Mouse (Mus musculus): ENCODE results near the gene Fcho1. TPM values are rescaled to one million over a fixed set of nuclear protein-coding genes. Genes with fewer than 3 reads are reported as not detected.
"Not testable (repeated sequence)": the region's sequence is repeated elsewhere in the genome, so short reads cannot be mapped to it uniquely, and the experiment has no call there.

Fcho1 gene
- total RNA-seq (2014; fragmentation: Nextera tagmentation) (2.2 and 27.3 TPM in 2 replicates), total RNA-seq (2017) (7.6 and 7.7 TPM in 2 replicates), polyA plus RNA-seq (2012) (14.0 and 16.2 TPM in 2 replicates)

DNA sequence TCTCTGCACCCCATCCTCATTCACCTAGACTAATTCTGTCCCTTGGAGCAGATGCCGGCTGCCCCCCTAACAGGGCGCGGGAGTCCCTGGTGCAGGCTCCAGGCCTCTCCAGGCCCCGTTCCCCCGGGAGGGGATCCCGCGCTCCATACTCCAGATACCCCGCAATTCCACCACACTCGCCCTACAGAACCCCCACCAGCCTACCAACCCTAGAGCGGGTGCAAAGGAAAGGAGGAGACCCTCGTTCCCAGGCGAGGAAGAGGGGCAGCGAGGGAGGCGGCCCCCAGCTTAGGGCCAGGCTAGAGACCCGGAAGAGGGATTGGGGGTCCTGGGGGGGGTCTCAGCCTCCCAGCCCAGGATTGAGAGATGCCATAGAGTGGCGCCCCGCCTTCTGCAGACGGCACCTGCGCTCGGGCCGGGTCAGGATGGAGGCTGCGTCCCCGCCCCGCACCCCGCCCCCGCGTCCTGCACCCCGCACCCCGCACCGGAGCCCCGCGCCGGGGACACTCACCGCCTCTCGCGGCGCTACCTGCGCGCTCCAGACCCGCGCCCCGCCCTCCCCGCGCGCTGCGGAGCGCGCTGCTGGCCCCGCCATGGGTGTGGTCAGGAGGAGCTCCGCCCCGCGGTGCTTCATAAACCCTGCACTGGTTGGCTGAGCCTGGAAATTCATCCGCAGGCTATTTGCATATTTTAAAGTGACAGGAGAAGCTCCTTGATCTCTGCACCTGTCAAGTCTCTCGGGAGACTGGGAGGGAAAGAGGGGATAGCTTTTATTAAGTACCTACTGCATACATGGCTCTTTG, at the start of gene Fcho1:
Gene Fcho1 (minus strand): TSS at position 595 of the 803 bp plus-strand sequence.
- peaks cover 2% of the 10 kb centered on the region; the same call in 1 of the 2 replicates for H3K4me1 ChIP-seq (ENCODE audit: insufficient read depth, low read depth, low read length)
- ATAC-seq (ENCODE audit: extremely low read depth, insufficient number of reproducible peaks, low FRiP score, poor library complexity, severe bottlenecking) (no peak), DNase-seq (ENCODE audit: low spot score) (no peak)
- TF ChIP-seq TAL1 (conservative IDR thresholded peaks at IDR 0.05; ENCODE audit: low read depth, low read length) (no peak), GATA2 (IDR thresholded peaks at IDR 0.05; ENCODE audit: borderline replicate concordance, low read depth, low read length) (no peak), POLR2AphosphoS5 (IDR thresholded peaks at IDR 0.05; ENCODE audit: insufficient replicate concordance, low read depth, low read length) (no peak), GATA1 (IDR thresholded peaks at IDR 0.05; ENCODE audit: borderline replicate concordance, low read length) (no peak), CTCF (IDR thresholded peaks at IDR 0.05; ENCODE audit: low read depth, low read length) (no peak)
- peaks cover 18% of the 10 kb centered on the region for H3K27me3 ChIP-seq (ENCODE audit: insufficient read depth, low read length)
- peaks cover 14% of the 10 kb centered on the region for H3K36me3 ChIP-seq (replicated peaks)
- H3K4me3 ChIP-seq (ENCODE audit: low read depth, low read length), result no peak within 1 kb of the TSS
- H3K9me3 ChIP-seq (replicated peaks), result no peaks in the 10 kb centered on the region

DNA sequence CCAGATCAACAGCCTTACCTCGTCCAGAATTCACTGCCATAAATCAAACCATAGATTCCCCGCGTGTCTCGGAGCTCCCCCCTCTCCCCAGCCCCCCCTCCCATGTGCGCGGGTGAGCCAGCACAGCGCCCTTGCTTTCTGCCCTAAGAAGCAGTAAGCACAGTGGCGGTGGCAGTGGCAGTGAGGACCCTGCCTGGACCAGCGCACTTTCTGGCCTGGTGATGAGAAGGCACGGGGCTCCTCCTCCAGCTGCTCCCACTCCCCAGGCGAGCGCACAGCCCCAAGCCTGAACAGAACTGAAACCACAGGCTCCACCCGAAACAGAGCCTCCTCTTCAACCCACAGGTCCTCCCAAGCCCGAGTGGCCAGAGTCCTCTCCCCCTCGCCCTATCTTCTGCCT, 45.8 kb upstream of the Fcho1 start:
- TF ChIP-seq CTCF (IDR thresholded peaks at IDR 0.05; ENCODE audit: low read depth, low read length), result no peak
- TF ChIP-seq GATA2 (IDR thresholded peaks at IDR 0.05; ENCODE audit: borderline replicate concordance, low read depth, low read length), result no peak
- TF ChIP-seq POLR2AphosphoS5 (IDR thresholded peaks at IDR 0.05; ENCODE audit: insufficient replicate concordance, low read depth, low read length), result no peak
- no peak for TF ChIP-seq TAL1 (conservative IDR thresholded peaks at IDR 0.05; ENCODE audit: low read depth, low read length)
- TF ChIP-seq GATA1 (IDR thresholded peaks at IDR 0.05; ENCODE audit: borderline replicate concordance, low read length), result no peak
- no peak for ATAC-seq (ENCODE audit: extremely low read depth, insufficient number of reproducible peaks, low FRiP score, poor library complexity, severe bottlenecking)
- no peaks in the 10 kb centered on the region for H3K27me3 ChIP-seq (ENCODE audit: insufficient read depth, low read length)
- H3K36me3 ChIP-seq (replicated peaks), result no peaks in the 10 kb centered on the region
- H3K4me1 ChIP-seq (ENCODE audit: insufficient read depth, low read depth, low read length), result no peaks in the 10 kb centered on the region
- H3K9me3 ChIP-seq (replicated peaks), result peaks cover 12% of the 10 kb centered on the region
- H3K4me3 ChIP-seq (ENCODE audit: low read depth, low read length), result no peak overlapping the region; the same call in 1 of the 2 replicates
- DNase-seq (ENCODE audit: low spot score), result no peak

DNA sequence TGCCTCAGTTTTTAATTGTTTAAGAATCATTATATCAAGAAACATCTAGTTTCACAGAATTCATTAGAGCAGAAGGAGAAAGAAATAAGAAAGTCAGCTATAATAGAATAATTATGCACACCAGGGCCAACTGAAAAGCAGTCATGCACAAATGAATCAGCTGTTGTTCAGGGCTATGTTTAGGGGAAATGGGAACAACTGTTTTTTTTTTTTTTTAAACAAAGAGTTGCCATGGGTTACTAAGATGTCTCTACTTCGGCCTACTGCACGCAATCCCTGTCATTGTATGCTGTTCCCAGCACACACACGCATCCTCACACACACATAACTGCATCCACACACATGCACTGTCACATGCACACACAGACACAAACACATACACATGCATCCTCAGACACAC, 33.3 kb upstream of the Fcho1 start:
- no peaks in the 10 kb centered on the region for H3K9me3 ChIP-seq (replicated peaks)
- TF ChIP-seq POLR2AphosphoS5 (IDR thresholded peaks at IDR 0.05; ENCODE audit: insufficient replicate concordance, low read depth, low read length), result no peak
- TF ChIP-seq GATA2 (IDR thresholded peaks at IDR 0.05; ENCODE audit: borderline replicate concordance, low read depth, low read length), result no peak
- TF ChIP-seq CTCF (IDR thresholded peaks at IDR 0.05; ENCODE audit: low read depth, low read length), result no peak
- TF ChIP-seq GATA1 (IDR thresholded peaks at IDR 0.05; ENCODE audit: borderline replicate concordance, low read length), result no peak
- no peak for TF ChIP-seq TAL1 (conservative IDR thresholded peaks at IDR 0.05; ENCODE audit: low read depth, low read length)
- DNase-seq (ENCODE audit: low spot score) (no peak), ATAC-seq (ENCODE audit: extremely low read depth, insufficient number of reproducible peaks, low FRiP score, poor library complexity, severe bottlenecking) (no peak)
- no peak overlapping the region for H3K4me3 ChIP-seq (ENCODE audit: low read depth, low read length)
- no peaks in the 10 kb centered on the region for H3K36me3 ChIP-seq (replicated peaks)
- H3K4me1 ChIP-seq (ENCODE audit: insufficient read depth, low read depth, low read length), result no peaks in the 10 kb centered on the region
- H3K27me3 ChIP-seq (ENCODE audit: insufficient read depth, low read length), result no peaks in the 10 kb centered on the region

DNA sequence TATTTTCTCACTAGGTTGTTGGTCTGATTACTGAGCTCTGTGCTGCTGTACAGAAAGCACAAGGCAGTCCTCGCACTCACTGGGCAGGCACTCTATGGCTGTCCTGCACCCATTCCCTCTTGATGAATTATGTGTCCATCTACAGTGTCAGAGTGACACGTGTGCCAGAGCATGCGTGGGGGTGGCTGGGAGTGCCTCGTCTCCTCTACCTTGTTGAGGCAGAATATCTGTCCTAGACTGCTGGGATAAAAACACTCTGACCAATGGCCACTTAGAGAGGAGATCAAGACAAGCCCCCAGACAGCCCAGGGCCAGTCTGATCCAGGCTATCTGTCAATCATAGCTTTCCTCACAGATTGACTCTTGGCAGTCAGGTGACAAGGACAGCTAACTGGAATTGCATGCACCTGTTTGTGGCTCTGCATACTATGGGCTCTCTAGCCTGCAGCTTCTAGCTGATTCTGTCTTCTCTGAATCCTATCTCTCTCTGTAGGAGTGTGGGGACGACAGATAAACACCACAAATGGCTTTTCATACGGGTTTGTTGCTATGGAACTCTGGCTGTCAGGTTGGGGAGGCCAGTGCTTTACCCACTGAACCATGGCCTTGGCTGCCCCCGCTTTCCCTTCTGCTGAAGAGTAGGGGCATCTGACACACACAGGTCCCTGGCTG, 27.5 kb upstream of the Fcho1 start:
- not testable (repeated sequence) for H3K4me3 ChIP-seq (ENCODE audit: low read depth, low read length); H3K27me3 ChIP-seq (ENCODE audit: insufficient read depth, low read length); DNase-seq (ENCODE audit: low spot score); ATAC-seq (ENCODE audit: extremely low read depth, insufficient number of reproducible peaks, low FRiP score, poor library complexity, severe bottlenecking); H3K4me1 ChIP-seq (ENCODE audit: insufficient read depth, low read depth, low read length); H3K9me3 ChIP-seq (replicated peaks); H3K36me3 ChIP-seq (replicated peaks)

DNA sequence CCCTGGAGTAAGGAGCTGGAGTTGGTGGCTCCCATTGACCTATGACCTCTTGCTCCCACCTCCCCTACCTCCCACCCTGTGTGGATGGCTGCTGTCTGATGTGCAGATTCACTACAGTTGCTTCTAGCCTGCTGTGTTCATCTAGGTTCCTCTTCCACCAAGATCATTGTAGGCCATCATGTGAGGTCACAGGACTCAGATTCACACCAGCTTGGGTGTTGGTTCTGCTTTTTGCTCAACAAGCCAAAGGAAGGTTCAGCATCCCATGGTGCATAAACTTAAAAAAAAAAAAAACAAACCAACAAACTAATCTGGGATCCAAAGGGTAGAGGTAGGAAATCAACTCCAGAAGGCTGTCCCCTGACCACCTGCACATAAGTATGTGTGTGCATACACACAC, 26.7 kb upstream of the Fcho1 start:
- H3K27me3 ChIP-seq (ENCODE audit: insufficient read depth, low read length); DNase-seq (ENCODE audit: low spot score); H3K4me3 ChIP-seq (ENCODE audit: low read depth, low read length); H3K9me3 ChIP-seq (replicated peaks); H3K4me1 ChIP-seq (ENCODE audit: insufficient read depth, low read depth, low read length); H3K36me3 ChIP-seq (replicated peaks): not testable (repeated sequence)
- ATAC-seq (ENCODE audit: extremely low read depth, insufficient number of reproducible peaks, low FRiP score, poor library complexity, severe bottlenecking), result peak; percentile 15; the same call in 1 of the 2 replicates

DNA sequence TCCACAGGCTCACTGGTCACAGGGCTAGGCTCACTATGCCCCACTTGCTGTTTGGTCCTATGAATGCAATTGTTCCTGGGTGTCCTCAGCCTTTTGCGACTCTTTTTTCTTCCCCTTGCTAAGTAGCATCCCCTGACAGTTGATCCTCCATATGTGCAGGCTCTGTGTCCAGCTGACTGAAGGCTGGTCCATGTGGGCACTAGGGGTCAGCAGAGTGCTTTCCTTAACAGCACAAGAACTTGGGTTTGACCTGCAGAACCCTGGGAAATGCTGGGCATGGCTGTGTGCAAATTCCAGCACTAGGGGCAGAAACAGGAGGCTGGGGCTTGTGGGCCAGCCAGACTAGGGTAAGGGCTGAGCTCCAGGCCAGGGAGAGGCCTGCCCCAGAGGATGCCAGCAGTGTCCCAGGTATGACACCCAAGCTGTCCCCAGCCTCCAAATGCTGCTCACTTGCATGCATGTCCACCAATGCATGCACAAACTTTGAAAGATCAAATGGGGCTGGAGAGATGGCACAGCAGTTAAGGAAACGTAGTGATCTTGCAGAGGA, 25.9 kb upstream of the Fcho1 start:
- ATAC-seq (ENCODE audit: extremely low read depth, insufficient number of reproducible peaks, low FRiP score, poor library complexity, severe bottlenecking); H3K27me3 ChIP-seq (ENCODE audit: insufficient read depth, low read length); H3K9me3 ChIP-seq (replicated peaks); H3K4me1 ChIP-seq (ENCODE audit: insufficient read depth, low read depth, low read length); H3K36me3 ChIP-seq (replicated peaks); DNase-seq (ENCODE audit: low spot score); H3K4me3 ChIP-seq (ENCODE audit: low read depth, low read length): not testable (repeated sequence)

DNA sequence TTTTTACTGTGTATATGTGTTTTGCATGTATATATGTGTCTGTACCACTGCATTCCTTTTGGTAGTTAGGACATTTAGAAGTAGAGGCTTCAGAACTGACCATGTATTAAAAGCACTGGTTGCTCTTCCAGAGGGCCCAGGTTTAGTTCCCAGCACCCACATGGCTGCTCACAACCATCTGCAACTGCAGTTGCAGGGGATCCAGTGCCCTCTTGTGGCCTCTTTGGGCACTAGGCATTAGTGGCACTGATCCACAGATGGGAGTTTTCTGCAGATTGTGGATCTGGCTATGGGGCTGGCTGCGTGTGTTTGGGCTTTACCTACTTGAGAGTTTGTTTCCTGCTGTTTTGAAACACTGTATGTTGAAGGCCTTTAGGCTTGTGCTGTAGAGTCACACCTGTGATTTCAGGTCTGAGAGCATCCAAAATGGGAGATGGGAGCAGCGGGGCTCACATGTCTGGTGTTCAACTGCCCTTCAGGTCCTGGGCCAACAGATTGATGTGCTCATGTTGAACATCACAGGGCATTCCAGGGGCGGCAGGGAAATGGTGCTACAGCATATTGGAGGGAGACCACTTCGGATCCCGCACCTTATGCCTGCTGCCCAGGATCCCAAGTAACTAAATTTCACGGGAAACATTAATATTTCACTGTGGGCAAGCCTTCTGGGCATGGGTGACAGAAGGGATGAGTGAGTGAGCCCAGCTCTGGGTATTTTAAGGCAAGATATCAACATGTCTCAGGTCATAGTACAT, 24.0 kb upstream of the Fcho1 start:
- not testable (repeated sequence) for H3K36me3 ChIP-seq (replicated peaks); DNase-seq (ENCODE audit: low spot score); H3K4me3 ChIP-seq (ENCODE audit: low read depth, low read length); H3K4me1 ChIP-seq (ENCODE audit: insufficient read depth, low read depth, low read length); H3K9me3 ChIP-seq (replicated peaks); ATAC-seq (ENCODE audit: extremely low read depth, insufficient number of reproducible peaks, low FRiP score, poor library complexity, severe bottlenecking); H3K27me3 ChIP-seq (ENCODE audit: insufficient read depth, low read length)

DNA sequence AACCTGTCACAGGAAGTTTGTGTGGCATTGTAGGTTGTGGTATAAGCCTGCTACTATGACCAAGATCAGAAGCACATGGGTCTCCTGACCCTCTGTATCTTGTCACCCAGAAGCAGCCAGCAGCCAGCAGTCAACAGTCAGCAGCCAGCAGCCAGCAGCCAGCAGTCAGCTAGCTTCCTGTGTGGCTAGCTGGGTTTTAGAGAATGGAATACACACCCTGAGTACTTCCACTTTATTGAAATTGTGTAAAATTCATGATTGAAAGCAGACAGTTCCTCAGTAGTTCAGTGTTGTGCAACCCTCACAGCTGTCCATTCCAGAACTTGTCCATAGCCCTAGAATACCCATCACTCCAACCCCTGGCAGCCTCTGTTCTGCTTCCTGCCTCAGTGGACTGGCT, 21.6 kb upstream of the Fcho1 start:
- not testable (repeated sequence) for H3K27me3 ChIP-seq (ENCODE audit: insufficient read depth, low read length); H3K36me3 ChIP-seq (replicated peaks); DNase-seq (ENCODE audit: low spot score); H3K4me1 ChIP-seq (ENCODE audit: insufficient read depth, low read depth, low read length); H3K9me3 ChIP-seq (replicated peaks); ATAC-seq (ENCODE audit: extremely low read depth, insufficient number of reproducible peaks, low FRiP score, poor library complexity, severe bottlenecking); H3K4me3 ChIP-seq (ENCODE audit: low read depth, low read length)

All from G1E (cell line).